Mouse (Mus musculus): Measurements from ENCODE around the gene Fli1.
A peak's percentile ranks its signal among the peaks of the same experiment; 100 is the strongest.

Fli1 gene

GRCm38 (mm10) chr9:32502256-32503010 is 40.2 kb downstream of the Fli1 start:
- no peak for DNase-seq (ENCODE audit: extremely low spot score)

GRCm38 (mm10) chr9:32500886-32501285 is 41.8 kb downstream of the Fli1 start:
- no peak for DNase-seq (ENCODE audit: extremely low spot score)

- DNase-seq (ENCODE audit: extremely low spot score), result no peak
Observed at GRCm38 (mm10) chr9:32500063-32500462, 42.6 kb downstream of the Fli1 start.

- DNase-seq (ENCODE audit: extremely low spot score), result no peak
Observed at GRCm38 (mm10) chr9:32499469-32499868, 43.2 kb downstream of the Fli1 start.

GRCm38 (mm10) chr9:32495643-32495997 is 47.0 kb downstream of the Fli1 start:
- no peak for DNase-seq (ENCODE audit: extremely low spot score)

GRCm38 (mm10) chr9:32494891-32495642 is 47.6 kb downstream of the Fli1 start:
- DNase-seq (ENCODE audit: extremely low spot score), result peak; percentile 46

- DNase-seq (ENCODE audit: extremely low spot score), result no peak
Observed at GRCm38 (mm10) chr9:32493588-32494423, 48.9 kb downstream of the Fli1 start.

- no peak for DNase-seq (ENCODE audit: extremely low spot score)
Observed at GRCm38 (mm10) chr9:32492753-32493152, 49.9 kb downstream of the Fli1 start.

GRCm38 (mm10) chr9:32491484-32491883 is 51.2 kb downstream of the Fli1 start:
- no peak for DNase-seq (ENCODE audit: extremely low spot score)

GRCm38 (mm10) chr9:32489794-32490358 is 52.8 kb downstream of the Fli1 start:
- no peak for DNase-seq (ENCODE audit: extremely low spot score)

- DNase-seq (ENCODE audit: extremely low spot score), result no peak
Observed at GRCm38 (mm10) chr9:32489315-32489714, 53.3 kb downstream of the Fli1 start.

- DNase-seq (ENCODE audit: extremely low spot score), result no peak
Observed at GRCm38 (mm10) chr9:32488627-32489026, 54.0 kb downstream of the Fli1 start.

GRCm38 (mm10) chr9:32487823-32488222 is 54.8 kb downstream of the Fli1 start:
- DNase-seq (ENCODE audit: extremely low spot score), result no peak

- DNase-seq (ENCODE audit: extremely low spot score), result no peak
Observed at GRCm38 (mm10) chr9:32487401-32487800, 55.3 kb downstream of the Fli1 start.

GRCm38 (mm10) chr9:32480418-32480817 is 62.2 kb downstream of the Fli1 start:
- DNase-seq (ENCODE audit: extremely low spot score), result no peak

GRCm38 (mm10) chr9:32478799-32479198 is 63.9 kb downstream of the Fli1 start:
- no peak for DNase-seq (ENCODE audit: extremely low spot score)

- DNase-seq (ENCODE audit: extremely low spot score), result no peak
Observed at GRCm38 (mm10) chr9:32478087-32478486, 64.6 kb downstream of the Fli1 start.

- no peak for DNase-seq (ENCODE audit: extremely low spot score)
Observed at GRCm38 (mm10) chr9:32476604-32477003, 66.1 kb downstream of the Fli1 start.

- no peak for DNase-seq (ENCODE audit: extremely low spot score)
Observed at GRCm38 (mm10) chr9:32474621-32475390, 67.9 kb downstream of the Fli1 start.

GRCm38 (mm10) chr9:32472346-32472745 is 70.3 kb downstream of the Fli1 start:
- DNase-seq (ENCODE audit: extremely low spot score), result no peak

GRCm38 (mm10) chr9:32469123-32469751 is 73.4 kb downstream of the Fli1 start:
- no peak for DNase-seq (ENCODE audit: extremely low spot score)
